Mouse (Mus musculus): Measurements from ENCODE around the gene Strn4.

- TF ChIP-seq CTCF (IDR thresholded peaks at IDR 0.05; ENCODE audit: low read depth) = no peak
- TF ChIP-seq EP300 (IDR thresholded peaks at IDR 0.05; ENCODE audit: low read depth) = no peak
Observed at GRCm38 (mm10) chr7:16810399-16810919, 5.2 kb upstream of the Strn4 start.
